Mouse (Mus musculus): Measurements from ENCODE around the gene Casz1. TPM values are rescaled to one million over a fixed set of nuclear protein-coding genes. Genes with fewer than 3 reads are reported as not detected.

The Casz1 gene
- polyA plus RNA-seq, 1 experiment = 120 TPM

- 79% methylated on average over 9 of the region's 9 CpGs for WGBS
Measured at GRCm38 (mm10) chr4:148872372-148872771, 68.1 kb downstream of the Casz1 start.

GRCm38 (mm10) chr4:148872783-148873182 lies 68.6 kb downstream of the Casz1 start:
- no peak overlapping the region for H3K4me3 ChIP-seq (ENCODE audit: low read depth, low read length)
- peaks cover 20% of the 10 kb centered on the region for H3K36me3 ChIP-seq (ENCODE audit: control insufficient read depth, insufficient read depth, low read length)
- H3K4me1 ChIP-seq (ENCODE audit: control insufficient read depth, insufficient read depth, insufficient read length, low read length) = peaks cover 7% of the 10 kb centered on the region
- TF ChIP-seq CTCF (IDR thresholded peaks at IDR 0.05; ENCODE audit: extremely low read depth, insufficient read length, insufficient replicate concordance, low read depth, low read length) (no peak), POLR2A (IDR thresholded peaks at IDR 0.05; ENCODE audit: low read depth, low read length) (no peak)
- no peak overlapping the region for H3K27ac ChIP-seq (ENCODE audit: insufficient read depth, low read depth, low read length)
- H3K27me3 ChIP-seq (ENCODE audit: control insufficient read depth, insufficient read depth, low read length) = no peaks in the 10 kb centered on the region
- WGBS = 68% methylated on average over 12 of the region's 12 CpGs

More at GRCm38 (mm10) chr4:148872372-148872771, 68.1 kb downstream of the Casz1 start:
- Histone ChIP-seq H3K27ac (ENCODE audit: insufficient read depth, low read depth, low read length) (no peak overlapping the region), H3K27me3 (ENCODE audit: control insufficient read depth, insufficient read depth, low read length) (no peaks in the 10 kb centered on the region), H3K4me1 (ENCODE audit: control insufficient read depth, insufficient read depth, insufficient read length, low read length) (peaks cover 9% of the 10 kb centered on the region), H3K4me3 (ENCODE audit: low read depth, low read length) (no peak overlapping the region), H3K36me3 (ENCODE audit: control insufficient read depth, insufficient read depth, low read length) (peaks cover 18% of the 10 kb centered on the region)
- no peak for TF ChIP-seq CTCF (IDR thresholded peaks at IDR 0.05; ENCODE audit: extremely low read depth, insufficient read length, insufficient replicate concordance, low read depth, low read length)
- no peak for TF ChIP-seq POLR2A (IDR thresholded peaks at IDR 0.05; ENCODE audit: low read depth, low read length)

GRCm38 (mm10) chr4:148876166-148876565 lies 71.9 kb downstream of the Casz1 start:
- Histone ChIP-seq H3K27ac (ENCODE audit: insufficient read depth, low read depth, low read length) (no peak overlapping the region), H3K4me3 (ENCODE audit: low read depth, low read length) (no peak overlapping the region), H3K27me3 (ENCODE audit: control insufficient read depth, insufficient read depth, low read length) (no peaks in the 10 kb centered on the region), H3K36me3 (ENCODE audit: control insufficient read depth, insufficient read depth, low read length) (peaks cover 17% of the 10 kb centered on the region), H3K4me1 (ENCODE audit: control insufficient read depth, insufficient read depth, insufficient read length, low read length) (peaks cover 14% of the 10 kb centered on the region; the same call in 1 of the 2 replicates)
- WGBS = 91% methylated on average over 9 of the region's 9 CpGs
- no peak for TF ChIP-seq CTCF (IDR thresholded peaks at IDR 0.05; ENCODE audit: extremely low read depth, insufficient read length, insufficient replicate concordance, low read depth, low read length)
- no peak for TF ChIP-seq POLR2A (IDR thresholded peaks at IDR 0.05; ENCODE audit: low read depth, low read length)

- peaks cover 16% of the 10 kb centered on the region; the same call in 1 of the 2 replicates for H3K4me1 ChIP-seq (ENCODE audit: control insufficient read depth, insufficient read depth, insufficient read length, low read length)
- peaks cover 18% of the 10 kb centered on the region for H3K36me3 ChIP-seq (ENCODE audit: control insufficient read depth, insufficient read depth, low read length)
- H3K27me3 ChIP-seq (ENCODE audit: control insufficient read depth, insufficient read depth, low read length) = no peaks in the 10 kb centered on the region
- H3K27ac ChIP-seq (ENCODE audit: insufficient read depth, low read depth, low read length) = no peak overlapping the region
- TF ChIP-seq POLR2A (IDR thresholded peaks at IDR 0.05; ENCODE audit: low read depth, low read length) (no peak), CTCF (IDR thresholded peaks at IDR 0.05; ENCODE audit: extremely low read depth, insufficient read length, insufficient replicate concordance, low read depth, low read length) (no peak)
- 80% methylated on average over 8 of the region's 8 CpGs for WGBS
- H3K4me3 ChIP-seq (ENCODE audit: low read depth, low read length) = no peak overlapping the region
Measured at GRCm38 (mm10) chr4:148876867-148877266, 72.6 kb downstream of the Casz1 start.

GRCm38 (mm10) chr4:148878192-148878983 lies 74.2 kb downstream of the Casz1 start:
- no peak for TF ChIP-seq POLR2A (IDR thresholded peaks at IDR 0.05; ENCODE audit: low read depth, low read length)
- no peak for TF ChIP-seq CTCF (IDR thresholded peaks at IDR 0.05; ENCODE audit: extremely low read depth, insufficient read length, insufficient replicate concordance, low read depth, low read length)
- Histone ChIP-seq H3K27me3 (ENCODE audit: control insufficient read depth, insufficient read depth, low read length) (no peaks in the 10 kb centered on the region), H3K27ac (ENCODE audit: insufficient read depth, low read depth, low read length) (no peak overlapping the region), H3K36me3 (ENCODE audit: control insufficient read depth, insufficient read depth, low read length) (peaks cover 18% of the 10 kb centered on the region), H3K4me3 (ENCODE audit: low read depth, low read length) (no peak overlapping the region), H3K4me1 (ENCODE audit: control insufficient read depth, insufficient read depth, insufficient read length, low read length) (peaks cover 16% of the 10 kb centered on the region)
- 60% methylated on average over 11 of the region's 11 CpGs for WGBS

GRCm38 (mm10) chr4:148878984-148879610 lies 74.9 kb downstream of the Casz1 start:
- H3K27me3 ChIP-seq (ENCODE audit: control insufficient read depth, insufficient read depth, low read length) = no peaks in the 10 kb centered on the region
- TF ChIP-seq CTCF (IDR thresholded peaks at IDR 0.05; ENCODE audit: extremely low read depth, insufficient read length, insufficient replicate concordance, low read depth, low read length) (no peak), POLR2A (IDR thresholded peaks at IDR 0.05; ENCODE audit: low read depth, low read length) (no peak)
- 25% methylated on average over 11 of the region's 11 CpGs for WGBS
- H3K27ac ChIP-seq (ENCODE audit: insufficient read depth, low read depth, low read length) = no peak overlapping the region
- no peak overlapping the region for H3K4me3 ChIP-seq (ENCODE audit: low read depth, low read length)
- H3K36me3 ChIP-seq (ENCODE audit: control insufficient read depth, insufficient read depth, low read length) = peaks cover 17% of the 10 kb centered on the region
- H3K4me1 ChIP-seq (ENCODE audit: control insufficient read depth, insufficient read depth, insufficient read length, low read length) = peaks cover 16% of the 10 kb centered on the region

- WGBS = 71% methylated on average over 3 of the region's 3 CpGs
- Histone ChIP-seq H3K27ac (ENCODE audit: insufficient read depth, low read depth, low read length) (no peak overlapping the region), H3K27me3 (ENCODE audit: control insufficient read depth, insufficient read depth, low read length) (no peaks in the 10 kb centered on the region), H3K4me1 (ENCODE audit: control insufficient read depth, insufficient read depth, insufficient read length, low read length) (peaks cover 16% of the 10 kb centered on the region), H3K4me3 (ENCODE audit: low read depth, low read length) (no peak overlapping the region), H3K36me3 (ENCODE audit: control insufficient read depth, insufficient read depth, low read length) (peaks cover 15% of the 10 kb centered on the region)
- TF ChIP-seq CTCF (IDR thresholded peaks at IDR 0.05; ENCODE audit: extremely low read depth, insufficient read length, insufficient replicate concordance, low read depth, low read length) = no peak
- TF ChIP-seq POLR2A (IDR thresholded peaks at IDR 0.05; ENCODE audit: low read depth, low read length) = no peak
Measured at GRCm38 (mm10) chr4:148879631-148880030, 75.4 kb downstream of the Casz1 start.

Measured in small intestine, adult 2 months (tissue).